Mouse (Mus musculus): Measurements from ENCODE around the gene Slc34a2. TPM values are rescaled to one million over a fixed set of nuclear protein-coding genes. Genes with fewer than 3 reads are reported as not detected.

Gene Slc34a2
- polyA plus RNA-seq, 1 experiment from 2014 or later, result 0.06 TPM

GRCm38 (mm10) chr5:53112942-53113341 is 75.1 kb downstream of the Slc34a2 start:
- Histone ChIP-seq H3K9me3 (ENCODE audit: control insufficient read depth, low read length) (no peaks in the 10 kb centered on the region), H3K27me3 (replicated peaks; ENCODE audit: control insufficient read depth, insufficient read depth, low read length) (no peaks in the 10 kb centered on the region), H3K36me3 (ENCODE audit: control insufficient read depth, insufficient read depth, low read length) (peaks cover 3% of the 10 kb centered on the region; the same call in 1 of the 2 replicates), H3K27ac (ENCODE audit: low read depth, low read length) (no peak overlapping the region), H3K4me2 (ENCODE audit: low read length) (no peak overlapping the region), H3K4me3 (ENCODE audit: low read length) (no peak overlapping the region), H3K4me1 (ENCODE audit: control insufficient read depth, insufficient read depth, low read depth, low read length) (peaks cover 7% of the 10 kb centered on the region), H3K9ac (ENCODE audit: low read depth, low read length) (no peak overlapping the region)
- no peak for ATAC-seq
- 94% methylated on average over 5 of the region's 5 CpGs for WGBS

- H3K36me3 ChIP-seq (ENCODE audit: control insufficient read depth, insufficient read depth, low read length), result peaks cover 3% of the 10 kb centered on the region; the same call in 1 of the 2 replicates
- H3K27me3 ChIP-seq (replicated peaks; ENCODE audit: control insufficient read depth, insufficient read depth, low read length), result no peaks in the 10 kb centered on the region
- WGBS, result 52% methylated on average over 12 of the region's 12 CpGs
- no peak overlapping the region for H3K4me2 ChIP-seq (ENCODE audit: low read length)
- H3K9ac ChIP-seq (ENCODE audit: low read depth, low read length), result no peak overlapping the region
- H3K9me3 ChIP-seq (ENCODE audit: control insufficient read depth, low read length), result no peaks in the 10 kb centered on the region
- no peak overlapping the region for H3K4me3 ChIP-seq (ENCODE audit: low read length)
- ATAC-seq, result no peak
- H3K4me1 ChIP-seq (ENCODE audit: control insufficient read depth, insufficient read depth, low read depth, low read length), result peaks cover 7% of the 10 kb centered on the region
- H3K27ac ChIP-seq (ENCODE audit: low read depth, low read length), result no peak overlapping the region
Measured at GRCm38 (mm10) chr5:53114616-53115267, 76.9 kb downstream of the Slc34a2 start.

- no peak overlapping the region for H3K4me2 ChIP-seq (ENCODE audit: low read length)
- peaks cover 3% of the 10 kb centered on the region; the same call in 1 of the 2 replicates for H3K36me3 ChIP-seq (ENCODE audit: control insufficient read depth, insufficient read depth, low read length)
- whole genome bisulfite sequencing, result 86% methylated on average over 8 of the region's 8 CpGs
- no peak overlapping the region for H3K4me3 ChIP-seq (ENCODE audit: low read length)
- H3K4me1 ChIP-seq (ENCODE audit: control insufficient read depth, insufficient read depth, low read depth, low read length), result no peaks in the 10 kb centered on the region; the same call in none of the 2 replicates
- H3K9me3 ChIP-seq (ENCODE audit: control insufficient read depth, low read length), result no peaks in the 10 kb centered on the region
- ATAC-seq, result no peak
- no peaks in the 10 kb centered on the region for H3K27me3 ChIP-seq (replicated peaks; ENCODE audit: control insufficient read depth, insufficient read depth, low read length)
- no peak overlapping the region for H3K9ac ChIP-seq (ENCODE audit: low read depth, low read length)
- no peak overlapping the region for H3K27ac ChIP-seq (ENCODE audit: low read depth, low read length)
Measured at GRCm38 (mm10) chr5:53118212-53118611, 80.3 kb downstream of the Slc34a2 start.

GRCm38 (mm10) chr5:53119689-53120088 is 81.8 kb downstream of the Slc34a2 start:
- peaks cover 3% of the 10 kb centered on the region; the same call in 1 of the 2 replicates for H3K36me3 ChIP-seq (ENCODE audit: control insufficient read depth, insufficient read depth, low read length)
- no peaks in the 10 kb centered on the region; the same call in none of the 2 replicates for H3K4me1 ChIP-seq (ENCODE audit: control insufficient read depth, insufficient read depth, low read depth, low read length)
- no peaks in the 10 kb centered on the region for H3K27me3 ChIP-seq (replicated peaks; ENCODE audit: control insufficient read depth, insufficient read depth, low read length)
- ATAC-seq, result no peak
- no peaks in the 10 kb centered on the region for H3K9me3 ChIP-seq (ENCODE audit: control insufficient read depth, low read length)
- H3K27ac ChIP-seq (ENCODE audit: low read depth, low read length), result no peak overlapping the region
- WGBS, result 38% methylated on average over 3 of the region's 3 CpGs
- H3K4me2 ChIP-seq (ENCODE audit: low read length), result no peak overlapping the region
- H3K9ac ChIP-seq (ENCODE audit: low read depth, low read length), result no peak overlapping the region
- H3K4me3 ChIP-seq (ENCODE audit: low read length), result no peak overlapping the region

Other genes with a start within 250 kb of the Slc34a2 start
- gene Anapc4, start 204.1 kb upstream of the Slc34a2 start, polyA plus RNA-seq (2015; fragmentation: Nextera tagmentation; extraction: Ambion mirVana), result 101 TPM in 2 replicates
- gene Sel1l3, start 175.8 kb downstream of the Slc34a2 start, polyA plus RNA-seq (2015; fragmentation: Nextera tagmentation; extraction: Ambion mirVana), result 5.6 and 6.2 TPM in 2 replicates
- gene Smim20, start 229.0 kb downstream of the Slc34a2 start, polyA plus RNA-seq (2015; fragmentation: Nextera tagmentation; extraction: Ambion mirVana), result 70.9 and 80.1 TPM in 2 replicates